Mouse (Mus musculus) heart, postnatal 14 days (tissue): Measurements from ENCODE around the gene Nudt2. TPM values are rescaled to one million over a fixed set of nuclear protein-coding genes. Genes with fewer than 3 reads are reported as not detected.

ENCODE experiments used
- DNase-seq, 2 experiments: peaks; one replicate each; pipeline ENCODE4 v3.0.0; 2021 to 2022
- intact Hi-C: fragments of 180-260 bp; cut with DNase I; formaldehyde crosslinking; loops from one replicate; pipeline ENCODE4 v1.15.1; 2025
- total RNA-seq, 2 experiments: library from RNA; stranded (reverse); gene quantifications; 2 replicates each; pipeline ENCODE4 v1.2.3; 2021

The Nudt2 gene
- total RNA-seq, 2 experiments from 2014 or later = 24.6 to 25.8 TPM

DNA sequence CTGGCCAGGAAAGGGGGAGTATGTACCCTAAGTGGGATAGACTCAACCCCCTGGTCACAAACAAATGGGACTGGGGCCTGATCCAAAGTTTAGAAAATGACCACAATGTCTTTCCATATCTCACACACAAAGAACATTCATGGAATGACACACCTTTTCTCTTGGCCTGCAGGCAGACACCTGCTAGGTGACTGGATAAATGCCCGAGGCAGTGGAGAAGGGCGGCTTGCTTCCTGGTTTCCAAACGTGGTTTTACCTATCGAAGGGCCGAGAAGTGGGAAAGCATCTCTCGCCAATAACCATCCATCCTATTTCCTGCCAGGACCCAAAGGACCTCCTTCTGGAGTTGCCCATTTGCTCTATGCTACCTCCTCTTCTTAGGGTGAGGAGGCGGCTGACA is 28.0 kb downstream of the Nudt2 start:
- intact Hi-C loops = no loop called here
- DNase-seq = no peak

DNA sequence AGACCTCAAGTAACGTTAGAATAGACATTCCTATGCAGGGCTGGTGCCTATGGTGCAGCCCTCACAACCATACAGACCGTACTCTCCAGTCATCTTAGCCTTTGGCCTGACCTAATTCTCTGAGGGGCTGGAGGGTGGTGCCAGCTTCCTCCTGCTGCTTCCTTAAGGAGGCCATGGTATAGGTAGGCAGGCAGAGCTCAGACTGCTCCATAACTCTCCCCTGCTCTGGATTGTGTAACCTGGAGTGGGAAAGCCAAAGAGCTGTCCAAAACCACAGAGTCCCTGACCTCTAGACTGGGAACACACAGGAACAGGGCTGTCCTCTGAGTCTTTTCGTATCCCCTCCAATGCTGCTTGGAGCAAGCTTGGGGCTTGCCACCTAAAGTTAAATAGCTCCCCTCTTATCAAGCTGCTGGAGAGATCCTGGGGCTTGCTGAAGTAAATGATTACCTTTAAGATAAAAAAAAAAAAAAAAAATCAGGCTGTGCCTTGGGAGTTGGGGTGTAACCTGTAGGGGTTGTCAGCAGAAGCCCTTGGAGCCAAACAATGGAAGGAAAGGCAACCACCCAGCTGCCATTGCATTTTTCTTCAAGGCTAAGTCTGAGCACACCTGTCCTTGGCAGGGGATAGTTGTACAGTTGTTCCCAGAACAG is 28.6 kb downstream of the Nudt2 start:
- DNase-seq = no peak
- intact Hi-C loops = no loop called here

DNA sequence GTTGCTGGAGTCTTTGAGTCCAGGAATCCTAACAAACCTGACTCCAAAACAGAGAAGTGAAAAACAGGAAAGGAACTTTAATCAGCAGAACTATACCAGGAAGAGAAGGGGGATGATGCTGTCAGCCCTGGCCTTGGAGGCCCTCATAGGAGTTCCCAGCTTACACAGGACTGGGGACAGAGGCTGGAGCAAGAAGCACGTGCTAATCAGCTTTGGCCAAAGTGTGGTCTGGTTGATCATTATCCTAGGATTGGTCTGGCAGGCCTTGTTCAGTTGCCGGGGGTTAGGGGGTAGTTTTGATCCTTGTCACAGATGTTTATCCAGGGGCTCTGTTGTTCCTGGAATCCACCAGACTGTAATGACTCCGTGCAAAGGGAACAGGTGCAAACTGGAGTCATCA is 29.4 kb downstream of the Nudt2 start:
- DNase-seq = no peak

DNA sequence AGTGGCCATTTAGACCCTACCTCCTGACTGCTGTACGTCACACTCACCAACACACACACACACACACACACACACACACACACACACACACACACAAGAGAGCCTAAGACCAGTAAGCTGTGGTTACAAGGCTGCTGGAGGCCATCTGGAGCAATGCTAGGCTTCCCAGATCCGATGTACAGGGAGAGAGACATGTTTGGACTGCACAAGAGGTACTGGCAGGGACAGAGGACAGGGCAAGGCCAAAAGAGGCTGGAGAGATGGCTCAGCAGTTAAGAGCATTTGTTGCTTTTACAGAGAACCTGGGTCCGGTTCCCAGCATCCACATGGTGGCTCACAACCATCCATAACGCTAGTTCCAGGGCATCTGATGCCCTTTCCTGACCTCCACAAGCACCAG is 30.1 kb downstream of the Nudt2 start:
- intact Hi-C loops = no loop called here

More for the DNA sequence above, 29.4 kb downstream of the Nudt2 start:
- intact Hi-C loops = no loop called here

DNA sequence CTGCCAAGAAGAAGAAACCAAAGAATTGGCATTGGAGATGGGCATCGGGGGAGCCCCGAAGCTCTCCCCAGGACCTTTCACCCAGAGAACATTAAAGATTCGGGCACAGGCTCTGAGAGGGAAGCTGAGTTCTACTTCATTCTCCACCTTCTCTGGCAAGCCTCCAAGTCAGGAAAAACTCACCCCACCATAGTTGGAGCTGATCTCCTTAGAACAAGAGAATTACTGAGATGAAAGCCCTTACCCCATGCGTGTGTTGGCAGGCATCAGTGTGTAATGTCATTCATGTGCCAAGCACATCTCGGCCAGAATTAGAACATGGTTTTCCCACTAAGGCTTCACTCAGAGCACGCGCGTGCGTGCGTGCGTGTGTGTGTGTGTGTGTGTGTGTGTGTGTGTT is 30.9 kb downstream of the Nudt2 start:
- no peak for DNase-seq
- intact Hi-C loops = no loop called here

More for the DNA sequence above, 30.1 kb downstream of the Nudt2 start:
- no peak for DNase-seq

DNA sequence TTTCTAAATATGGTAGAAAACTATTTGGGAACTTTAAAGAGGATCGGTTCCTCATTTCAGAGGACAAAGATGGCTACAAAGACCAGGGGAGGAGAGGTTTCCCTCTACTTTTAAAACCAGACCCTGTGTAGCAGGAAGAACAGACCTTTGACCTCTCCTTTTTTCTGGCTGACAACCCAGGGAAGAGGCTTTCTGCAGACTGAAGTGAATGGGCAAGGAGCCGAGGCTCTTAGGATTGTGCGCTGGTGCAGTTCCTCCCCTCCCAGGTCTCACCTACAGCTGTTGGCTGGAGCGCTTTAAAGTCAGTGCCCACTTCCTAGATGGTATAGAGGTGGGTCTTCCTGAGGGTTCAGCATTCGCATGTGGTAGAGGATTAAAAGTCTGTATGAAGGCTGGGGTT is 32.1 kb downstream of the Nudt2 start:
- intact Hi-C loops = no loop called here
- DNase-seq = no peak

DNA sequence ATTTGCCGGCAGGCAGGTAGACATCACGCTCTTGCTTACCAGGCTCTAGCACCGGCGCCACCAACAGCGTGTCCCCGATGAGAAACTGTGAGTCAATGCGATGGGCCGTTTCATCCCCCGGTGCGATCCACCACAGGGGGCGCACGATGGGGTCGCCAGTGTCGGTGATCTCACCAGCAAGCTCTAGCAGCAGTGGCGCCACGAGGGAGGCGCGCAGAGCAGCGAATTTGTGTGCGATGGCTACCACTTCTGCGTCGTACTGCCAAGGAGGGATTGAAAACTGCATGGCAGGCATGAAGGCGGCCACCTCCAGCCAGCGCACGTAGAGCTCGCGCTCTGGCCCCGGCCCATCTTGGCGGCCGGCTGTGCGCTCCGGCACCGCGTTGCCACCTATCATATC is 32.6 kb downstream of the Nudt2 start:
- intact Hi-C loops = no loop called here
- no peak for DNase-seq

DNA sequence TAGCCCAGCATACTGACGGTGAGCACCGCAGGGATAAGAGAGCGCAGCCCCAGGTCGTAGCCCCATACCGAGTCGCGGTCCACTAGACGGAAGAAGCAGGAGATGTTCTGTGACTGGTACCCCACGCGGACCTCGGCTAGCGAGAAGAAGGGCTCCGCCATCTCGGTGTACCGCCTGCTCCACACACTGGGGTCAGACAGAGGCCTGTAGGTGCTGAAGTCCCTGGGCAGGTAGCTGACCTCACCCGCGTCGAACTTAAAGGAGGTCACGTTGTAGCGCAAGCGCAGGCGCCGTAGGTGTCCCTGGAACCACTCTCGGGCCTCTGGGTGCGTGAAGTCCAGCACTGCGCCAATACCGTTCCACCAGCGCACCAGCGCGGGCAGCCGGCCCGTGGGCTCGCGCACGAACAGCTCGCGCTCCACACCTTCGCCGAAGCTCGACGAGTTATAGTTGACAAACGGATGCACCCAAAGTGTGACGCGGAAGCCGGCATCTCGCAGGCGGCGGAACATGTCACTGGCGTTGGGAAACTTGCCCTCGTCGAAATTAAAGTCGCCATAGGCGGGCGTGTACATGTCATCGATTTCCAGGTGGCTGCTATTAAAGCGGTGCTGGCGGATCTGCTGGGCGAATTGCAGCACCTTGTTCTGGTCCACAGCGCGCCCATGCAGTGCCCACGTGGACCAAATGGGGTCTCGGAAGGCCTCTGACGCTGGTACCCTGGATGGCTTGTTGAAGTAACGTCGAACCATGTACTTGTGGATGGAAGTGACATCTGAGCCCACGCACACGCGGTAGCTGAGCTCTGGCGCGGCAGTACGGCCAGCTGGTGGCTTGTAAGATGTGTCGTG is 33.3 kb downstream of the Nudt2 start:
- intact Hi-C loops = no loop called here
- DNase-seq = no peak

DNA sequence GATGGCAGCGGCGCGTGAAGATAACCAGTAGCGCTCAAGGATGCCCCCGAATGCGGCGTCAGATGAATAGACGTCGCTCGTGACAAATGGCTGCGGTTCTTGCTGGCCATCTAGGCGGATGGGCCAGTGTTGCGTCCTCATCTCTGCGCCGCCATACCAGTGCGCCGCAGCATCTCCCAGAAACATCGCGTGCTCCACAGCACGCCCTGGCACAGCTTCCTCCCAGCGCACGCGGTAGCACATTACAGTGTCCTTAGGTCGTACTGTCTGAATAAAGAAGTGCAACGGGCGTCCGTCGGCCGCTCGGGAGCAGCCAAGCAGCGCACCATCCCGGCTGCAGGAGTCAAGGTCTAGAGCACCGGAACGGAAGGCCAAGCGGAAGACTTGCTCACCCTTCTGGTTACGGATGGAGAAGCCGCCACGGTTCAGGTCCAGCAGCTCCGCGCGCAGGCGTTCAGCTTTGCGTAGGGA is 34.0 kb downstream of the Nudt2 start:
- intact Hi-C loops = no loop called here
- DNase-seq = no peak

DNA sequence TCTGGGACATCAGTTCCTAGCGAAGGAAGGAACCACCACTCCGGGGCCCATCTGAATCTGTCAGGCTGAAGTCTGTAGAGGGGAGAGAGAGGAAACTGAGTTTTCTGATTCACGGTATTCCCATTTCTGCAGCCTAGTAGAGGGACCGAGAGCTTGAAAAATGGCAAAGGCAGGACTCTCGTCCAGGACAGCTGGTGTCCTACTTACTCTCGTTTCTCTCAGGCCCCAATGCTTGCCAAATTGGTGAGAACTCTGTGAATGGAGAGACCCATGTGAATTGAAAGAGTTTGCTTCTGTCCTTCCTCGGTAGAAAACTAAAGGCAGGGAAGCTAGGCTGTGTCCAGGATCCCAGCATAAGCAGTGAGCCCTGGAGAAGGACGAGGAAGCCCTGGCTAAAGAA is 34.7 kb downstream of the Nudt2 start:
- no peak for DNase-seq
- intact Hi-C loops = no loop called here

DNA sequence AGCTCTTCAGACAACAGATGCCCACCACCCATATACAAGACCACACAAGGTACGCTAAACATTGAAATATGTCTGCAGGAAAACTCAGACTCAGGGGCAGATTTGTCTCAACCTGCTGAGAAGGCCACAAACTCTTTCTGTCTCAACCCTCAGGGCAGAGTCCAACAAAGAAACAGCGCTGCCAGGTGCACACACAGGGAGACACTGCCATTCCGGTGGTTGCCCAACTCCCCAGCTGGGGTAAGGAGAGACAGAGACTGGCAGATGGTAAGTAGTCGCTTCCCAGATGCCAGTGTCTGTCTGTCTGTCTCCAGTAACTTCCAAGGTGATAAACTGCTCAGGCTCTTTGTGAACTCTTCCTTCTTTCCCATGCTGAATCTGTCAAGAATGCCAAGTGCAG is 35.8 kb downstream of the Nudt2 start:
- no peak for DNase-seq
- intact Hi-C loops = no loop called here

DNA sequence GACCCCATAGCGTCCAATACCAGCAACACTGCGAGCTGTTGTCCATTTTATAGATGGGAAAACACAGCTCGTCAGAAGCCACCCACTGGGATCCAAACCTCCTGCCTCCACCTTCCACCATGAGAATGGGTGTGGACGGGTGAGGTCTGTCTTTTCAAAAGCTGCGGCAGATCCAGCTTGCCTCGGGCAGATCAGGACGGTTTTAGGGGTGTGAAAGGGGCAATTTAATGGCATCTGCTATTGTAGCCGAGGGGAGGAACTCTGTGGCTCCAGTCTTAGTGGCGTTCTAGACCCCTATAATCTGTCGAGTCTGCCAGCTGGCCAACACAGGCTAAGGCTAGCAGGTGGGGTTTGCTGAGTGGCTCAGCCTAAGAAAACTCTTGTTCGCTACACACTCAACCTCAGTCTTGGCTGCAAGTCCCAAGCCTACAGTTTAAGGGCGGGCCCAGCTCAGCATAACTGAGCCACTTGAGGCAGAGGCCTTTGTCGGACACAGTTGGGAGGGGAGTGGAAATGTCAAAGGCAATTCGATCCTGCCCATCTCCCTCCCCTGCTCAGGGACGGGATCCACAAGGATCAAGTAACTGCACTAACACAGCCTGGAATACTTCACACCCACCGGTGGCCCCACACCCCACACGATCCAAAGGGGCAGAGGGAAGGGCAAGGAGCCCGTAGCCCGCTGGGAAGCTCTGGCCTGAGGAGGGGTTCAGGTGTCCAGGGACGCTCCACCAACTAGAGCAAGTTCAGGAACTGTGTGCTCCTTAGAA is 37.4 kb downstream of the Nudt2 start:
- no peak for DNase-seq
- intact Hi-C loops = no loop called here

DNA sequence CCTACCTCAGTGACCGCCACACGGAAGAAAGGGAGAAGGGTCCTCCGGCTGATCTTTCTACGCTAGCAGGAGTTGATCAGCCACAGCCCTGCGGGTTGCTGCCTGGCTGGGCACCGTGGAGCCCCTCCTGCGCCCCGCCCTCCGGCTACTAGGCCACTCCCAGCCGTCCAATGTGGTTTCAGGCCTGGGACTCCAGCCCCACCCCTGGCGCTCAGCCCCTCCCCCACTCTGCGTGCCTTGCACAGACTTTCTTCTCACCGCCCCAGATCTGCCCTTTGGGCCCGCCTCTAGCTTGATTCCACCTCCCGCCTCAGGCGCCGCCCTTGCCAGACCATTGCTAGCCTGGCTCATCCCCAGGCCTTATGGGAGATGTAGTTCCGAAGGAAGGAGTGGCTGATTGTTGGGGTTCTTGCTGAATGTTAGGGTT is 38.0 kb downstream of the Nudt2 start, which contains the start of gene AI464131:
AI464131 (minus strand) TSS at position 91 of the 427 bp plus-strand sequence.
- DNase-seq = peak; percentile 97 to 98
- intact Hi-C loops = no loop called here

DNA sequence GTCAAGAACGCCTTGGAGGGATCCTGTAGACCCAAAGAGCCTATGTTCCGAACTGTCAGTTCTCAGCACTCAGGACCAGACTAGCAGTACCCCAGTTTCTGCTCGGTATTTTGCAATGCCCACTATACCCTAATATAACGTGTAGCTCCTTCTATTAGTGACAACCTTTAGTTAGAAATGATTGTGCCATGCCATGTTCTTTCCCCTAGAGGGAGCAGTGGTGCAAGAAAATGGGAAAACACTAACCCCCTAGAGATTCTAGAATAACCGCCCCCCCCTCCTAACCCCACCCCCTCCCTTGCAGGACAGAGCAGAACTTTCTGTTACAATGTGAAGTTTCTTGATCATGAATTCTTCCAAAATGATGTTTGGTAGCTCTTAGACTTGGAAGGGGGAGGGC is 39.4 kb downstream of the Nudt2 start:
- no peak for DNase-seq
- intact Hi-C loops = no loop called here

DNA sequence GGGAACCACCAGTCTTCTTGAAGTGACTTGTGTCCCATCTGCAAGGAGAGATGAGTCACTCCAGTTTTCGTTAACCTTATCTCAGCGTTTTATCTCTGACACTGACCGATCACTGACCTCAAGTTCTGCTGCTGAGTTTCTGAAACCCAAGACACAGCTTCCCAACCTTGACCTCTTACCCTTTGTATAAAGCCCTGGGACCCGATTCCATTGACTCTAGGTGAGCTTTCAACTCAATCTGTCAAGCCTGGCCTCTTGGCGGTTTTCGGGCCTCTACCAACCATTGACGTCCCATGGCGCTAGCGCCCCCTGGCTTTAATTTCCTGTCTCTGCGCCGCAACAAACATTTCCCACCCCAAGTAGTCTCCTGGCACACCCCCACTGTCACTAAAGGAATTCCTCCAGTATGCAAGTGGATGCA is 40.2 kb downstream of the Nudt2 start:
- intact Hi-C loops = no loop called here
- DNase-seq = no peak

DNA sequence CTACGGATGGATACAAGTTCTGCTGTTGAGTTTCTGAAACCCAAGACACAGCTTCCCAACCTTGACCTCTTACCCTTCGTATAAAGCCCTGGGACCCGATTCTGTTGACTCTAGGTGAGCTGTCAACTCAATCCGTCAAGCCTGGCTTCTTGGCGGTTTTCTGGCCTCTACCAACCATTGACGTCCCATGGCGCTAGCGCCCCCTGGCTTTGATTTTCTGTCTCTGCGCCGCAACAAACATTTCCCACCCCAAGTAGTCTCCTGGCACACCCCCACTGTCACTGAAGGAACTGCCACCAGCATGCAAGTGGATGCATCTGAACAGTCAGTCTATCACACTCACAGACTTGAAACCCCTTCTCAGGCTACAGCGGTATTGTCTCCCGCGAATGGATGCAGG is 41.2 kb downstream of the Nudt2 start:
- intact Hi-C loops = loop anchor here (2.0 kb wide), 1 partner anchor 37 kb away; no protein-coding TSS in a partner anchor
- peak; percentile 54 to 66 for DNase-seq

DNA sequence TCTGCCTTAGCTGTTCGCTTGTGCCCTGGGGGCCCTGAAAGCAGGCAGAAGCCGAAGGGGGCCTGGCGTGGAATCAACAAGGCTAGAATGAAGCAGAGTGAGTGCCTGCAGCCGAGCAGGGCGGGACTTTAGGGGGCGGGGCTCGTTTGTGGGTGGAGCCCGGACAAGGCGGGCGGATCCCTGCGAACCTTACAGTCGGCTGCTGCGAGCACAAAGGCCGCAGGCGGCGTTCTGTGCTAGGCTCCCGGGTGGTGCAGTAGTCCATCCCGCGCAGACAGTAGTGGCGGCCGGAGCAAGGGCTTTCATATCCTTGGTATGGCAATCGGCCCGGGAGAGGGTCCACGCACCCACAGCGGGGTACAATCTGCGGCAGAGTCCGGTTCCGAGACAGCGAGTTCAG is 42.0 kb downstream of the Nudt2 start:
- peak; percentile 84 to 91 for DNase-seq
- intact Hi-C loops = loop anchor here (2.0 kb wide), 1 partner anchor 38 kb away; no protein-coding TSS in a partner anchor

DNA sequence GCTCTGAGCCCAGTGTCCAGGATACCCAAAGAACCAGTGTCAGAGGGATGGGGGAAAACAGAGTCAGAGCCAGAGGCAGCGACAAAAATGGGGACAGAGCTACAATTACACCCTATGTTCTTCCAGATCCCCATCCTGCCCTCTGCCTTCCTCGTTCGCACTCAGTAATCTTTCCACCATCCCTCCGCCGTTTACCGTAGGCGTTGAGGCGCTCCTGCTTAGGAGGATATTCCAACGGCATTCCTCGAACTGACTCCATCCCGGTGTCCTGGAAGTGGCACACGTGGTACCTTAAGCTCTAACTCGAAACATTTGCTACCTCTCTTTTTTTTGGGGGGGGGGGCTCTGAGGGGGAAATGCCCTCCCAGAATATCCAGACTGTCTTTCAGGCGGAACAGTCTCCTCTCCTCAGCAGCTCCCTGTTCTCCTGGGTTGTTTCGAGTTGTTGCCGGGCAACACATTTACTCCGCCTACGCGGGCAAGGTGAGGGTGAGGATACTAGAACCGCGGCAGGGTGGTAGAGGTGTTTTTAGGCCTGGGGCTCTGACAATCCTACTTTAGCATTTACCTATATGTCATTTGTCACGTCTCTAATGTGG is 42.5 kb downstream of the Nudt2 start:
- intact Hi-C loops = loop anchor here (2.0 kb wide), 1 partner anchor 39 kb away; no protein-coding TSS in a partner anchor
- no peak for DNase-seq

DNA sequence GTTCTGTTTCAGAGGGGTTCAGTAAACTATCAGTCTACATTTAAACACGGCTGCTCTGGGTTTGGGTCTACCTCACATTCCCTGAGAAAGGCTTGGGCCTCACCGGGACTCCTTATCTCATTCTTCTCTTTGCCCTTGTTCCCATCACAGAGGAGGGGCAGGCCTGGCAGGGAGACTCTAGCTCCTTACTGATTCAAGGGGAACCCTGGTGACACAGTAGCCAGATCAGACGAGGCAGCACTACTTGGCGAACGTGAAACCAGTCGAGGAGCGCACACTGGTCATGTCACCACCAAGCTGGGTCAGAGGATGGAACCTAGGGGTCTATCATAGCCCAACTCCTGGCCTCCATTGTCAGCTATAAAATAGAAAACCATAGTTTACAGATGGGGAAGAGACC is 43.0 kb downstream of the Nudt2 start:
- no peak for DNase-seq
- intact Hi-C loops = loop anchor here (2.0 kb wide), 1 partner anchor 39 kb away; no protein-coding TSS in a partner anchor

DNA sequence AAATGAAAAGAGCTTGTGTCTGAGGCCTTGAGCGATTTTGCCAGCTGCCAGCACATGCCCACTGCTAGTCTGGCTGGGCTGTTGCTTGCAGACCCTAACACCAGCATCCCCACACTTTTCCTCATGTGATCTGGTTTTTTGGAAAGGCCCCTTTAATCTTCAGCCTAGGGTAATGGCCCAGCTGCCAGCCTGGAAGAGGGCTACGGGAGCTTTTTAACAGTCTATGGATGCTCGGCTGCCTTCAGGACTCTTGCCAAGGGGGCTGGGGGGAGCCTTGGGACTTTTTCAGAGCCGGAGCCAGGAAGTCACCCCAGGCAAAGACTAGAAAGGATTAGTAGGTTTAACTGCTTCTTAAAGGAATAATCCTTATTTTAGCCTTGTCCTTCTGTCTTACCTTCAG is 48.4 kb downstream of the Nudt2 start:
- intact Hi-C loops = no loop called here

More for the DNA sequence above, 48.4 kb downstream of the Nudt2 start:
- no peak for DNase-seq
